Mouse (Mus musculus): ENCODE results near the gene Entpd1. TPM values are rescaled to one million over a fixed set of nuclear protein-coding genes. Genes with fewer than 3 reads are reported as not detected.

Entpd1 gene
- polyA plus RNA-seq, 1 experiment from 2014 or later = 283 TPM

DNA sequence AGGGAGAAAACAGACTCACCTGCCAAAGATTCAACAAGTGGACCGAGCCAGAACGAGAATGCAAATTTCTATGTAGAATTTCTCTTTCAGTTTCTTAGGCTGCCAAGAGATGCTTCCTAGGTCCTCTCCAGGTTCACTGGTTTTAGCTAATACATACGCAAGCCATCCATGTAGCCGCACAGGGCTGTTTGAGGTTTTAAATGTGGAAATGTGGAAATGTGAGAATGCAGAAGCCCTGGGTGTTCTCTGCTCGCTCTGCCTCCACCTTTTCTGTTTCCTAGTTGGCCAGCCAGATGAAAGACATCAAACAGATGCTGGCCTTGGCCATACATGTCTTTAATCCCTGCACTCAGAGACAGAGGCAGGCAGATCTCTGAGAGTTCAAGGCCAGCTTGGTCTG lies 26.4 kb downstream of the Entpd1 start:
- no peak overlapping the region for H3K4me3 ChIP-seq (ENCODE audit: inconsistent target)
- no peaks in the 10 kb centered on the region for H3K79me2 ChIP-seq (ENCODE audit: inconsistent target)
- no peaks in the 10 kb centered on the region for H3K36me3 ChIP-seq (ENCODE audit: inconsistent target)
- peak overlapping the region; percentile 98 for H3K27ac ChIP-seq
- 83% methylated on average over 5 of the region's 5 CpGs for WGBS (ENCODE audit: missing documents)

DNA sequence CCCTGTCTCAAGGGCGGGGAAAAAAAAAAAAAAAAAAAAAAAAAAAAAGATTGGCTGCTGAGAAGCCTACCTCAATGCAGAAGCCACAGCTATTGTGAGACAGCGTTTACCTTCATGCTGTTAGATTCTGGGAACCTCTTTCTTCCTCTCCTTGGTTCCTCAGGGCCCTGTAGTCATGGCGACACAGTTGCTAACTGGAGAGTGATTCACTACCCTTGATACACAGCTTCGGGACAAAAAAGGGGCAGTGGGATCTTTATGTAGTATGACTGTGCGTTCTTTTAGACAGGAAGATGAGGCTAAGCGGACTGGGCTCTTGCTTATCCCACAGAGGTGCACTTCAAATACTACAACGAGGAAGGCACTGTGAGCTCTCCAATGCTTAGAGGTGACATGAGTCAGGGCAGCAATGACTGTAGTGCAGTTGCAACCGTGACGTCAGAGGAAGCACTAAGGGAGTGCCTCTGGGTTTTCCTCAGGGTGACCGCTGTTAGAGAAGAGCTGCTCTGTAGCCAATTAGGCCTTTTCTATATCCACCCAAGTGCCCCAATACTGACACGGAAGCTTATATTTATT lies 27.7 kb downstream of the Entpd1 start:
- Histone ChIP-seq H3K79me2 (ENCODE audit: inconsistent target) (no peaks in the 10 kb centered on the region), H3K4me3 (ENCODE audit: inconsistent target) (no peak overlapping the region), H3K27ac (peak overlapping the region; percentile 98), H3K36me3 (ENCODE audit: inconsistent target) (no peaks in the 10 kb centered on the region)
- WGBS (ENCODE audit: missing documents) = 43% methylated on average over 11 of the region's 11 CpGs

DNA sequence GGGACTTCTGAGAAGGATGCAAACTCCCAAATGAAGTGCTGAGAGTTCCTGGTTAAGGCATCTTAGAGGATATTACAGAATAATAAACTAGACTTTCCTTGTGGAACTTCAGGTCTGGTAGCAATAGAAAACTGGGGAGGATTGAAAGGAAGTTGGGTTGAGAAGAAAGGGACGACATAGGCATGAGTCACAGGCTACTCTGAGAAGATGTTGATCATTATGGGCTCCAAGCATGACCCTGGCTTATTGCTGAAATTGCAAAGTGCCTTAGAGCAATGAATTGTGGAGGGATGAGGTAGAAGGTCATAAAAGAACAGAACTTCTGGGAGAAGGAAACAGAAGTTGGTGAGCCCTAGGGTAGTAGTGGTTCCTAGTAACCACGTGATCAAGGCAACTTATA lies 28.6 kb downstream of the Entpd1 start:
- H3K27ac ChIP-seq = peak overlapping the region; percentile 98
- no peaks in the 10 kb centered on the region for H3K79me2 ChIP-seq (ENCODE audit: inconsistent target)
- no peaks in the 10 kb centered on the region for H3K36me3 ChIP-seq (ENCODE audit: inconsistent target)
- no peak overlapping the region for H3K4me3 ChIP-seq (ENCODE audit: inconsistent target)
- WGBS (ENCODE audit: missing documents) = 35% methylated on average over 2 of the region's 2 CpGs

DNA sequence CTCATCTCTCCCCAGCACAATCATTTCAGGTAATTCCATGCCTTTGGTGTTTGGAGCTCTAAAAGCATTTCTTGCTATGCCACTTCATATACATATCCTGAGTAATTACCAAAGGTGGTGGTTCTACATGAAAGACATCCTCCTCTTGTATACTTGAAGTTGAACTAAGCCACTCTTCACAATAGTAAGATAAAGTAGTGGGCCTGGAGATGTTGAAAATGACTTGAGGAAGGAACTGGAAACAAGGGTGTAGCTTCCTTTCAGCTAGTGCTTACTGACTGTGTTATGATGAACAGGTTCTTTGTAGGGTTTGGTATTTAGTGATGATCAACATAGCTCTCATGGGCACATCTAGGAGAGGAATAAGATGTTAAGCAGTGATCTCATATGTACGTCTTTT lies 31.7 kb downstream of the Entpd1 start:
- H3K4me3 ChIP-seq (ENCODE audit: inconsistent target) = no peak overlapping the region
- WGBS (ENCODE audit: missing documents) = 92% methylated on average over 1 of the region's 1 CpGs
- H3K27ac ChIP-seq = no peak overlapping the region
- H3K36me3 ChIP-seq (ENCODE audit: inconsistent target) = no peaks in the 10 kb centered on the region
- H3K79me2 ChIP-seq (ENCODE audit: inconsistent target) = no peaks in the 10 kb centered on the region

DNA sequence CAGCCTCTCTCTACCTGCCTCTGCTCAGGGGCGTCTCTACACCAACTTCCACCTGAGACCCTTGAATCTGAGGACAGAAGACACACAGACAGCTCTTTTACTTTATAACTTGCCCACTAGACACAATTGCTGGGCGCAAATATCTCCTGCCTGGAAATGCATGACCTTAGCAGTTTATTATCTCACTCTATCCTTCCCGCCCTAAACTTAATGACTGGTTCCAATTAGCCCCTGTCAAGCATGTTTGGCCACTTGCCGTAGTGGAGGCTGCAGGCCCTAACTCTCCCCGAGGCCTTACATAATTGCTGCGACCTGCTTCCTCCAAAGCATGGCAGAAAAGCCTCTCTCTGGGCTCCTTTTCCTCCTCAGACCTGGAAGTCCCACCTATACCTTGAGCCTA lies 34.2 kb downstream of the Entpd1 start:
- Histone ChIP-seq H3K79me2 (ENCODE audit: inconsistent target) (no peaks in the 10 kb centered on the region), H3K36me3 (ENCODE audit: inconsistent target) (no peaks in the 10 kb centered on the region), H3K4me3 (ENCODE audit: inconsistent target) (no peak overlapping the region), H3K27ac (no peak overlapping the region)
- 87% methylated on average over 6 of the region's 6 CpGs for WGBS (ENCODE audit: missing documents)

DNA sequence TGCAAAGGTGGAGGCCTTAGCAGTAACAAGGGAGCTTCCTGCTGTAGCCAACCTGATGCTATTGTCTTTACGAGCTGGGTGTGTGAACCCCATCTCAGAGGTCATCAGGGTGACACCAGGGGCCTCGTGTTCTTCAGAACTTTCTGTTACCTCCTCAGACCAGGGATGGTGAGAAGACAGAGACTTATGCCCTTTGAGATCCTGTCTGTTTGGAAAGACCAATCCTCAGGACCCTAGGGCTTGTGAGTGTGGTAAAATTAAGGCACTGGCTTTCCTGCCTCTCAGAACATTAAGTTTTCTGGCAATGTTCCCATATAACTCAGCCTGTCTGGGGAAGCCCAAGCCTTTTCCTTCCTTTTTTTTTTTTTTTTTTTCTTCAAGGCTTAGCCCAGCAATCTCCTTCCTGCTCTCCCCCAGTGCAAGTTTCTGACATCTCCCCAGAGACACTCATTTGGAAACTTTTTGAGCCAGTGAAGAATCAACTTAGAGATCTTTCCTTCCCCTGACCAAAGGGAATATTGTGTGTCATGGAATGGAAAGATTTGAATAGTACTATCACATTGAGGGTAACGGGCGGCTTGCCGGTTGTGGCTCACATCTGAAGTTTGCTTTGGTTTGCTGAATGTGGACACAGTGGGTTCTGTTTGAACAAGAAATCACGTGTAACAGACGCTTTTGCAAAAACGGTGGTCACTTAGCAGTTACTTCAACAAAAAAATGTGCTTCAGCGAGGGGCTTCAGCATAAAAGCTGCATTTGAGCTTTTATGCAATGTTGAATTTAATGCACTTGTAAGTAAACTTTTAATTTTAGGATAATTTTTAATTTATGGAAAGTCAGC lies 35.4 kb downstream of the Entpd1 start:
- Histone ChIP-seq H3K4me3 (ENCODE audit: inconsistent target) (no peak overlapping the region), H3K79me2 (ENCODE audit: inconsistent target) (no peaks in the 10 kb centered on the region), H3K27ac (peak overlapping the region; percentile 65), H3K36me3 (ENCODE audit: inconsistent target) (no peaks in the 10 kb centered on the region)
- 15% methylated on average over 9 of the region's 9 CpGs for WGBS (ENCODE audit: missing documents)

DNA sequence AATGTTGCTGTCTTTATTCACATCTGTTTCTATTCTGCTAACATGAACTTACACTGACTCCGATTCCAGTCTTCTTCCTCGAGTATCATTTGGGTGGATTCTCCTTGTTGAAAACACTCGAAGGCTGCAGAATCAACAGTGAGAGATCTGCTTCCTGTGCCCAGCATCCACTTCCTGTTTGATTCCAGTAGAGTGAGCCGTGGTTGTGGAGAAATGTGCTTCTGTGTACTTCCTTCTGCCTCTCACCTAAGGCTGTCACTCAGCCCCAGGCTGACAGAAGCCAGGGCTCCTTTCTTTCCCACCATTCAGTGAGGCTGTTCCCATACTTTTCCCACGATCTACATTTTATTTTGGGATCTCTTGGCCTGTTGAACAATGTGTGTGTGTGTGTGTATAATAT lies 37.9 kb downstream of the Entpd1 start:
- no peaks in the 10 kb centered on the region for H3K79me2 ChIP-seq (ENCODE audit: inconsistent target)
- H3K4me3 ChIP-seq (ENCODE audit: inconsistent target) = no peak overlapping the region
- H3K27ac ChIP-seq = peak overlapping the region; percentile 17
- WGBS (ENCODE audit: missing documents) = 10% methylated on average over 5 of the region's 5 CpGs
- H3K36me3 ChIP-seq (ENCODE audit: inconsistent target) = no peaks in the 10 kb centered on the region

DNA sequence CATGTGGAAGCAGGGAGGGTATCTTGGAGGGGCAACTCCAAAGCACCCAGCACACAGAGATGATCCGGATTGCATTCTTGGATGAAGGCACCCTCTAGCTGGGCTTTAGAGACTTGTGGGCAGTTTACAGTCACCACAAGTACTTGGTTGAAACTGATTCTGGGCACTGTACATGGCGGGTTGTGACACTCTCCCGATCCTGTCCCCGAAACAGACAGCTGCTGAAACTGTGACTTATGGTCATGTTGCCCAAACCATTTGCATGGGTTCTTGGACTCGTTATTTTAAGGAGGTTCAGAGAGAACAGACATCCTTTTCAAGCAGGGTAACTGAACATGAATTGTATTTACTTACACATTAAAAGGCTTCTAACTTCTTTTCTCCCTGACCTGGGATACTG lies 44.0 kb downstream of the Entpd1 start:
- H3K27ac ChIP-seq = no peak overlapping the region
- H3K79me2 ChIP-seq (ENCODE audit: inconsistent target) = peaks cover 15% of the 10 kb centered on the region; the same call in 1 of the 2 replicates
- no peak overlapping the region for H3K4me3 ChIP-seq (ENCODE audit: inconsistent target)
- H3K36me3 ChIP-seq (ENCODE audit: inconsistent target) = no peaks in the 10 kb centered on the region
- 91% methylated on average over 5 of the region's 5 CpGs for WGBS (ENCODE audit: missing documents)

DNA sequence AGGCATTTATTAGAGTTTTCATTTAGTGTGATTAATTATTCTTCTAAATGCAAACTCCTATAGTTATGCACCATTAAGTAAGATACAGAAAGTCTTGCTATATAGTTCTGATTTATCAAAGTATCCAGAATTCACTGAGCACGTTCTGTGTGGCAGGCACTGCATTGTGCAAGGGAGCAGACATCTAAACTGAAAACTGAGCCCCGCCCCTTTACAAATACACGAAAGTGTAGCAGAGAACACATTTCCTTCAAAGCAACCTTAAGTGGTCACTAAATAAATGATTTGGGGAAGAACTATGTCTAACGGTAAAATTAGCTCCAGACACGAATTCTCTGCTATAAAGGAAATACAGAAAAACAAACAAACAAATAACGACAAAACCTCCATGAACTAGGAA lies 46.1 kb downstream of the Entpd1 start:
- WGBS (ENCODE audit: missing documents) = 38% methylated on average over 6 of the region's 6 CpGs
- Histone ChIP-seq H3K4me3 (ENCODE audit: inconsistent target) (no peak overlapping the region), H3K36me3 (ENCODE audit: inconsistent target) (no peaks in the 10 kb centered on the region), H3K79me2 (ENCODE audit: inconsistent target) (peaks cover 36% of the 10 kb centered on the region), H3K27ac (no peak overlapping the region)

DNA sequence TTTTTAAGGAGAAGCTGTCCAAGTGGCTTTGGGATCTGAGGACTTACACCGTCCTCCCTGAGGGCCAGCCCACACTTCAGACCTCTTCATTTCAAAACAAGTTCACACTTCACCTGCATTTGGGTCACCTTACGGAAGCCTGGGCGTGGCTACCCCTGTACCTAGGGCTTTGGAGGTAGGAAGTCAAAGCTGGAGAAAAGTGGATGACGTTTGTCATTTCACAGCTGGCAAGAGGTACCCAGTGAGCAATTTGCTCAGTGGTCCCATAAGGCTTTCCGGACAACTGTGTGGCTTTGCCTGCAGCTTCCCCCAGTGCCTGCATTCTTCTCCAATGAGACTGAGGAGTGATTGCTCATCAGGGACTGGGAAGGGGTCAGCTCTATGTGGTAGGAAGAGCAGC lies 46.8 kb downstream of the Entpd1 start:
- 68% methylated on average over 5 of the region's 5 CpGs for WGBS (ENCODE audit: missing documents)
- H3K4me3 ChIP-seq (ENCODE audit: inconsistent target) = peak overlapping the region; percentile 77
- H3K27ac ChIP-seq = peak overlapping the region; percentile 96

DNA sequence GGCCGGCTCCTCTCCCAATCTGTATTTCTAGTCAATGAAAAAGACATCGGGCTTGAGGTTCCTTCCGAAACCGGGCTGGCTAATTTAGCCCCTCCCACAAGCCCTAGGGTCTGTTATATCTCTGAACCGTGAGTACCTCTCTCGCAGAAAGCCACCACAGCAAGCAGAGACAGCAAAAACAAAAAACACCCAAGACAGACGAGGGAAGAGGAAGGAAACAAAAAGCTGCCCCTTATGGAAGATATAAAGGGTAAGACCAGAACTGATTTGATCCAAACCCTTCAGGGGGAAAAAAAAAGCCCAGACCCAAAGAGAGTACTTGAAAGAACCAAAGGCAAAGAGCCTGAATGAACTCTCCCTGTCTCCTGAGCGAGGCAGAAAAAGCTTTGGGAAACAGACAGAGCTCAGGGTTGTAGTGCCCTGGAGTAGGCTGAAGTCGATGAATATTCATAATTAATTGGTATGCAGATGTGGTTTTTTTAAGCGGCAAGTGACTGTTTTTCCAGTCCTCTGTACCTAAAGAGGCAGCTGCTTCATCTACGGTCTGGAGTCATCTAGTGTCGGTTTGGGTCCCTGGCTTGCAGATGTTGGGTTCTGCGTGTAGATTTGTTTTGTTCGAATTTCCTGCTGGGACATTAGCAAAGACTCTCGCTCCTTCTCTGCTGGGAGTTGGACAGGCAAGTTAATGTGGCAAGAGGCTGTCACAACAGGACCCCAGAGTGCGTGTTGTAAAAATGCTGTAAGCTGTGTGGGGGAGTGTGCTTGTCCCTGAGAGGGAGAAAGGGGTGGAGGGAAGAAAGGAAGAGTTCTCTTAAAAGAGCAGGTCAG lies 47.7 kb downstream of the Entpd1 start:
- WGBS (ENCODE audit: missing documents) = 2% methylated on average over 16 of the region's 16 CpGs
- 0 out of 2 replicates have a peak, but pooled peaks cover 9% of the 10 kb centered on the region for H3K36me3 ChIP-seq (ENCODE audit: inconsistent target)
- peaks cover 52% of the 10 kb centered on the region for H3K79me2 ChIP-seq (ENCODE audit: inconsistent target)
- H3K4me3 ChIP-seq (ENCODE audit: inconsistent target) = peak overlapping the region; percentile 77
- peak overlapping the region; percentile 96 for H3K27ac ChIP-seq

More for the DNA sequence above, 46.8 kb downstream of the Entpd1 start:
- peaks cover 43% of the 10 kb centered on the region for H3K79me2 ChIP-seq (ENCODE audit: inconsistent target)
- no peaks in the 10 kb centered on the region for H3K36me3 ChIP-seq (ENCODE audit: inconsistent target)

DNA sequence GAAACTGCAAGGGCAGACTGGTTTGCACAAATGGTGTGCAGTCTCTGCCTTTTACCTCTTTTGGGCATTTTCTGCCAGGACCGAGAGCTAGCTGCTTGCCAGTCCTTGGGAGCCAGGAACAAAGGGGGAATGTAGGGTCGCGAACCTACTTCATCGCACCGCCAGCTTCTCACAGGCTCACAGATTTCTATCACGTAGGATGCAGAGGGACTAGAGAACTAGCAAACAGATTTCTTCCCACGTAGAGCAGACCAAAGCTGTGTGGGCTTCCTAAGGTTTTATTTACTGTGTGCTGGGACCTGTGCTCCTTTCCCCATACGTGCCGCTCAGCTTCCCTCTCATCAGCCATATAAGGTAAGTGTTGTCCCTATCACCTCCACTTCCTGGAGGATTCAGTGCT lies 48.3 kb downstream of the Entpd1 start:
- Histone ChIP-seq H3K36me3 (ENCODE audit: inconsistent target) (0 out of 2 replicates have a peak, but pooled peaks cover 9% of the 10 kb centered on the region), H3K4me3 (ENCODE audit: inconsistent target) (peak overlapping the region; percentile 77), H3K79me2 (ENCODE audit: inconsistent target) (peaks cover 58% of the 10 kb centered on the region), H3K27ac (peak overlapping the region; percentile 96)
- WGBS (ENCODE audit: missing documents) = 3% methylated on average over 9 of the region's 9 CpGs

DNA sequence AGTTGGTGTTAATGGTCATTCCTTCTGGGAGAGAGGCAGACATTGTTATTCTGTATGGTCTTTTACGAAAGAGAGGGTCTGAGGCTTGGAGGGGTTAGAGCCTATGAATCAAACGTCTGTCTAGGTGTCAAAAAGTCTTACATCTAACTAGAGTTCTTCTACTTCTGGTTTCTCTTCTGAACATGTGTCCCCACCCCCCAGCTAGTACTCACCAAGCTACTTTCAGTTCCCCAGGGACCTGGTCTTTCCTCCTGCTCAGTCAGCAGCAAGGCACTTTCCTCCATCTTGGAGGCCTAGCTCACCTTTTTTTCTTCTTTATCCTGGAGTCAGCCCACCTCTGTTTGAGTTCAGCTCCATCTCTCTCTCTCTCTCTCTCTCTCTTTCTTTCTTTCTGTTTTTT lies 48.9 kb downstream of the Entpd1 start:
- Histone ChIP-seq H3K36me3 (ENCODE audit: inconsistent target) (0 out of 2 replicates have a peak, but pooled peaks cover 9% of the 10 kb centered on the region), H3K27ac (peak overlapping the region; percentile 96)

DNA sequence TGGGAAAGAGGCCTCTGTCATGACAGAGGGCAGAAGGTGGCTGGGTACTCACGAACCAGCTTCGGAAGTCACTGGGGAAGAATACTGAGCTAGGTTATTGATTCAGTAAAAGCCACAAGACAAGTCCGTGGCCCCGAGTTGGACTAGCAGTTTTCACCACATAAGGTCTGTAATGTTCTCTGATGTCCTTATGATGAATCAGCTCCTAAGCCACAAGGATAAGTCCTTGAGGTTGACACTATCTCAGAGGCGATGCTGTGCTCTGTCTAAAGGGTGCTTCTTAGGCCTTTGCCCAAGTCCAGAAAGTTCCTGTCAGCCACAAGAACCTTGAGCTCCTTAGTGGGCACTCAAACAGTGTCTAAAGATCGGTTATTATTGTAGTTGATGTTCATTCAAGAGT lies 49.7 kb downstream of the Entpd1 start:
- Histone ChIP-seq H3K27ac (peak overlapping the region; percentile 96), H3K4me3 (ENCODE audit: inconsistent target) (peak overlapping the region; percentile 77), H3K79me2 (ENCODE audit: inconsistent target) (peaks cover 72% of the 10 kb centered on the region), H3K36me3 (ENCODE audit: inconsistent target) (0 out of 2 replicates have a peak, but pooled peaks cover 9% of the 10 kb centered on the region)
- WGBS (ENCODE audit: missing documents) = 66% methylated on average over 6 of the region's 6 CpGs

More for the DNA sequence above, 48.9 kb downstream of the Entpd1 start:
- peak overlapping the region; percentile 77 for H3K4me3 ChIP-seq (ENCODE audit: inconsistent target)
- WGBS (ENCODE audit: missing documents) = 0% methylated on average over 2 of the region's 2 CpGs
- H3K79me2 ChIP-seq (ENCODE audit: inconsistent target) = peaks cover 64% of the 10 kb centered on the region
